Mouse (Mus musculus): ENCODE measurements around the gene Dpy30.
"Not testable (repeated sequence)": the region's sequence is repeated elsewhere in the genome, so short reads cannot be mapped to it uniquely, and the experiment has no call there.

The Dpy30 gene

GRCm38 (mm10) chr17:74323844-74324243 lies at the start of gene Dpy30:
TSS of gene Dpy30 (minus strand) at chr17:74323944.
- no peak for DNase-seq (ENCODE audit: low spot score in 2 of 2)

- no peak for DNase-seq (ENCODE audit: low spot score in 2 of 2)
These were observed 39.8 kb upstream of the Dpy30 start for GRCm38 (mm10) chr17:74363592-74363991.

GRCm38 (mm10) chr17:74341151-74341550 lies 17.4 kb upstream of the Dpy30 start:
- no peak for DNase-seq (ENCODE audit: low spot score in 2 of 2)

DNA sequence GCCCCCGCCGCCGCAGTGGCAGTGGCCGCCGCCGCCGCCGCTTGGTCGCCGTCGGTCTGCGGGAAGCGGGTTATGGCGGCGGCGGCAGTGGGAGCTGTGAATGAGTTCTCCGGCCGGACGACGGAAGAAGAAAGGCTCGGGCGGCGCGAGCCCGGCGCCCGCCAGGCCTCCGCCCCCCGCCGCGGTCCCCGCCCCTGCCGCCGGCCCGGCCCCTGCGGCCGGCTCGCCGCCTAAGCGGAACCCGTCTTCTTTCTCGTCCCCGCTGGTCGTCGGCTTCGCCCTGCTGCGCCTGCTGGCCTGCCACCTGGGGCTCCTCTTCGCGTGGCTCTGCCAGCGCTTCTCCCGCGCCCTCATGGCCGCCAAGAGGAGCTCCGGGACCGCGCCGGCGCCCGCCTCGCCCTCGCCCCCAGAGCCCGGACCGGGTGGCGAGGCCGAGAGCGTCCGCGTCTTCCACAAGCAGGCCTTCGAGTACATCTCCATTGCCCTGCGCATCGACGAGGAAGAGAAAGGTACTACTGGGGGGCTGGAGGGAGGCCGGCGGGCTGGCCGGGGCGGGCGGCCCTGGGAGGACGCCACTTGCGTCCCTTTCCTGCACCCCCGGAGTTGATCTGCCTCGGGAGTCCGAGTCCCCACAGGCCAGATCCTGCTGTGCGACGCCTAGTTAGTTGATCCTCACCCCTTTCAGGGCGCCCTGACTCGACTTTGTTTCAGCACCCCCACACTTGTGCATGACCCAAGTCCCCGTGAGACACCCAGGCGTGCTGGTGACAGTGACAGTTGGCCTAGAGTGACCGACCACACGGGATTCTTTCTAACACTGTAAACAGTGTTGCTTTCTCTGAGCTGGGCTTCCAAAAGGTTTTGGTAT lies 15.4 kb upstream of the Dpy30 start, which contains the start of gene Spast:
Gene Spast, plus strand, starts transcription at position 51 of the 868 bp plus-strand sequence.
- peak; percentile 25 to 46 for DNase-seq (ENCODE audit: low spot score in 2 of 2)

GRCm38 (mm10) chr17:74338225-74338931 lies 14.6 kb upstream of the Dpy30 start:
- DNase-seq (ENCODE audit: low spot score in 2 of 2) = peak; percentile 86 to 90

DNA sequence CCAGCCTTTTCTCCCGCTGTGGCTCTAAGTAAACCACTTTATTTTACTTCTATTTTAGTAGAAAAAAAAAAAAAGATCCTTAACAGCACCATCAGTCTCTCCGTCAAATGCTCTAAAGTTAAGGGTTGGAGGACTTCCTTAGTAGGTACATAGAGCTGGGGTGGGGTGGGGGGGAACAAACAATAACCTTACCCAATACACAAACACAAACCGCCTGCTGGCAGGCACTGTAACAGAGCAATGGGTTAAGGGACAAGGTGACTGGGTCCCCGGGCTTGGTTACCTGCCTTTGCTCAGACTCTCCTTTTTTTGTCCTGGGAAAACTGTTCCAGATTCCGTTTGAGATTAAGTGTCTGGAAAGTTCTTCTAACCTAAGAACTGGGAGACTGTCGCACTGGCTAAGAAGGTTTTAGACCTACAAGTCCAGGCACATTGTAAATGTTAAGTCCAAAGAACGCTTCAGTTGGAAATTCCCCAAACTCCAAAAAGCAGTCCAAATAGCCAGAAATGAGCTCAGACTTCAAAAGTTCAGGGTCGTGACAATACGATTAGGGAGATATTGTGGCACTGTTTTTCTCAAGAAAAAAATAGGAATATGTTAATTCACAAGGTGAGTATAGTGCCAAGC lies 7.4 kb upstream of the Dpy30 start:
- no peak for DNase-seq (ENCODE audit: low spot score in 2 of 2)

DNA sequence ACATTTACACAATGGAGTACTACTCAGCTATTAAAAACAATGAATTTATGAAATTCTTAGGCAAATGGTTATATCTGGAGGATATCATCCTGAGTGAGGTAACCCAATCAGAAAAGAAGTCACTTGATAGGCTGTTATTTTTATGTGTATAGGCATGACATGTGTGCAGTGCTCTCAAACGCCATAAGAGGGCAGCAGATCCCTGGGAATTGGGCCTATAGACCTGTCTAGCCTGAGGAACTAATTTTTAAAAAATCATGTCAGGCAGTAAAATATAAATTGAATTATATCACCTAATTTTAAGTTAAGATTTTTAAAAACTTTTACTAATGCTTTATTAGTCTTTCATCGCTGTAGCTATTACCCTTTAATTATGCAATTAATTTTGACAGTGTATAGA lies 4.4 kb upstream of the Dpy30 start:
- DNase-seq (ENCODE audit: low spot score in 2 of 2) = peak in 1 of 2 experiments; percentile 13

DNA sequence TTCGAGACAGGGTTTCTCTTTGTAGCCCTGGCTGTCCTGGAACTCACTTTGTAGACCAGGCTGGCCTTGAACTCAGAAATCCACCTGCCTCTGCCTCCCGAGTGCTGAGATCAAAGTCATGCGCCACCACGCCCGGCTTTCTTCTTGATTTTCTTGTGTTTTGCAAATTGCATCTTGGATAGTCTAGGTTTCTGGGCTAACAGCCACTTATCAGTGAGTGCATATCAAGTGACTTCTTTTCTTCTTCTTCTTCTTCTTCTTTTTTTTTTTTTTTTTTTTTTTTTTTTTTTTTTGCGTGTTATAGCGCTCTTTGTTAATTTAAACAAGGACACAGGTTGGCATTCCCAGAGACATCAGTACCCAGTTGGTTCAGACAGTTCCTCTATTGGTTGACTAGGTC lies 3.5 kb upstream of the Dpy30 start:
- DNase-seq (ENCODE audit: low spot score in 2 of 2) = not testable (repeated sequence)

GRCm38 (mm10) chr17:74322400-74323054 lies 1.2 kb downstream of the Dpy30 start:
- DNase-seq (ENCODE audit: low spot score in 2 of 2) = no peak

GRCm38 (mm10) chr17:74318721-74319120 lies 5.0 kb downstream of the Dpy30 start:
- DNase-seq (ENCODE audit: low spot score in 2 of 2) = no peak

DNA sequence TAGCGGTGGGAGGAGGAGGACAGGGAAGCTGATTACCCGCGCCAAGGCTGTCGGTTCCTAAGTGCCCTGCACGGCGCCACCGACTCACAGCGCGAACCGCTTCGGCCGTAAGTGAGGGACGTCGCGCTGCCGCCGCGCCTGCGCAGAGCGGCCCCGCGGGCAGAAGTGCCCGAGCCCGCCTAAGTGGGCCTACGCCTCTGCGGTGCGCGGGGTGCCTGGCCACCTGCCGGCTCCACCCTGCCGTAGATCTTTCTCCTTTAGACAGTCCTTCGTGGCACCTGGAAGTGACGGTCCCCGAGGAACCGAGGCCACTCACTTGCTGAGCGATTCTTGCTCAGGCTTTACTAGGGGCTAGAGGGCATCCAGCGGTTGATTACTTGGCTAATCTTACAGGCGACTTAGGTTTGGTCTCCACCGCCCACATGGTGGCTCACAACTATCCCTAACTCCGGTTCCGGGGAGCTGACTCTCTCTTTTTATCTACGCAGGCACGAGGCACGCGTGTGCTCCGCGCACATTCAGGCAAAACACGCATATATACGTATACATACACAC lies 7.4 kb downstream of the Dpy30 start:
- peak; percentile 74 to 79 for DNase-seq (ENCODE audit: low spot score in 2 of 2)

- no peak for DNase-seq (ENCODE audit: low spot score in 2 of 2)
These were observed 8.1 kb downstream of the Dpy30 start for GRCm38 (mm10) chr17:74315445-74316308.

DNA sequence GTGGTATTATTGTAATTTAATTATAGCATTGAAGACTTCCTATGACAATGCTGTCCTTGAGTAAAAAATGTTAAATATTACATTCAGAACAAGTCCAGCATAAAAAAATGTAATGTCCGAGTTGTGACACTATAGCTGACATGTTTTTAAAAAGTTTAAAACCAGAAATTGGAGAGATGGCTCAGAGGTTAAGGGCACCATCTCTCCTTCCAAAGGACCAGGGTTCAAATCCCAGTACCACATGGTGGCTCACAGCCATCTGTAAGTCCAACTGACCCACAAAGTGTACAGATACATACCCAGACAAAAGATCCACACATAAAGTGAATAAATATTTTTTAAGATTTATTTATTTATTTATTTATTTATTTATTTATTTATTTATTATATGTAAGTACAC lies 17.7 kb downstream of the Dpy30 start:
- no peak for DNase-seq (ENCODE audit: low spot score in 2 of 2)

DNA sequence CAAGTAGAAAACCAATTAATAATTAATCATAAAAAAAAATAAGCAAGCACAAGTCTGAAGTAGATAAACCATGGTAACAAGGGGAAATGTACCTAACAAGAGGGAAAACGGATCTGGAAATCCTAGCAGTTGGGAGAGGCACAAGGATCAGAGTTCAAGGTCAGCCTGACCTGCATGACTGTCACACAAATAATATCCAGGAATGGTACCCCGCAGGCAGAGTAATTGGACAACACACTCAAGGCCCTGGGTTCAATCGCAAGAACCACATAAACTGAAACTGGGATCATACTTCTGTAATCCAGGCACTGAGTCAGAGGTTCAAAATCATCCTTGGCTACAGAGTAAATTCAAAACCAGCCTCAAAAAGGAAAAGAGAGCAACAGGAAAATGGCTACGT lies 18.1 kb downstream of the Dpy30 start:
- no peak for DNase-seq (ENCODE audit: low spot score in 2 of 2)

GRCm38 (mm10) chr17:74304060-74304459 lies 19.7 kb downstream of the Dpy30 start:
- DNase-seq (ENCODE audit: low spot score in 2 of 2) = no peak

DNA sequence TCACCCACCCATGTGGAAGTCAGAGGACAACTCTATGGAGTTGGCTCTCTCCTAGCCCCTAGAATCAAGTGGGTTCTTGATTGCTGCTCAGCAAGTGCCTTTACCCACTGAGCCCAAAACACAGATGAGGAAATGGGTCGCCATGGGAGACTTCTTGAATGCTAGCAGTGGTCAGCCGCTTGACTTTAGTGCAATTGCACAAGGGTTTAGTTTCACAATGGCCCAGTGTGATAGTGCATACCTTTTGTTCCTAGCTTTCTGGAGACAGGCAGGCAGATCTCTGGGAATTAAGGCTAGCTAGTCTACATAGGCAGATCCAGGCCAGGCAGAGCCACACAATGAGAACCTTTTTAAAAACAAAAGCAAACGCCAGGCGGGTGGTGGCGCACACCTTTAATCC lies 23.7 kb downstream of the Dpy30 start:
- DNase-seq (ENCODE audit: low spot score in 2 of 2) = no peak

- not testable (repeated sequence) for DNase-seq (ENCODE audit: low spot score in 2 of 2)
These were observed 26.8 kb downstream of the Dpy30 start for GRCm38 (mm10) chr17:74296991-74297390.

GRCm38 (mm10) chr17:74296076-74296823 lies 27.5 kb downstream of the Dpy30 start:
- no peak for DNase-seq (ENCODE audit: low spot score in 2 of 2)

DNA sequence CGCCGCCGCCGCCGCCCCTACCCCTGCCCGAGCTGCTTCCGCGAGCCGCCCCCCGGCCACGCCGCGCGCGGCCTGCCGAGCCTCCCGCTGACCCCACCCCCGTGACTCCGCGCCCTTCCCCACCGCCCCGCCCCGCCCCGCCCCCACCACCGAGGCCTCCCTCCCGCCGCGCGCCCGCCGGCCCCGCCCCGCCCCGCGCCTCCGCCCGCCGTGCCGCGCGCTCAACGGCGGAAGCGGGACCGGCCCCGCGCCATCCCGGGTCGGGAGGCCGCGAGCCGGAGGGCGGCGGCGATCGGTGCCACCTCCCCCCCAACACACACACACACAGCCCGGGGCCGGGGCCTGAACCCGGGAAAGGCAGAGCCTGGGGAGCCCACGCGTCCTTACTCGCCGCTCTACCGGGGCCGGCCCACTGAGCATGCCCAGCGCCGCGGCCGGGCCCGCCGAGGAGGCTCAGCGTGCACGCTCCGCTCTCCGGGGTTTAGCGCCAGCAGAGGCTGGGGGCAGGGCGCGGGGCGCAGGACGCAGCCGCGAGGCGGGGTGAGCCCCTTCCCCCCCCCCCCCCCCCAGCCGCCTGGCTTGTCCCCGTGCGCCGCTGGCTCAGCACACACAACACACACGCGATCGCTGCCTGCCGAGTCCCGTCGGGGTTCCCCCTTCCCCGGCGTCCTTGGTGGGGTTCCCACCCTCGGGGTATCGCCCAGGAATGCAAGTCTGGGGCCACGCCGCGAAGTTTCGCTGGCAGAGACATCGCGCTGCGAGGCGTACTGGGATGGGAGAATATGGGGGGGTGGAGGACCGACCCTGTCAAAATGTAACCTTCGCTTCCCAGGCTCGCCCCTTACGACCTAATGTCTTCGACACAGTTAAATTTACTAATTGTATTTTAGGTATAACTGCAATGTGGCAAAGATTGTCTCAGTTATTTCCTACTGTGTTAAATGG lies 28.4 kb downstream of the Dpy30 start, which contains the start of gene Memo1:
Gene Memo1, minus strand, starts transcription at position 496 of the 945 bp plus-strand sequence.
- peak; percentile 61 to 75 for DNase-seq (ENCODE audit: low spot score in 2 of 2)

Data from frontal cortex, postnatal 14 days (tissue).